Mouse (Mus musculus): ENCODE results near the gene Vps8.

Vps8 gene

GRCm38 (mm10) chr16:21404631-21405030 is 18.3 kb upstream of the Vps8 start:
- no peak for DNase-seq (ENCODE audit: low read depth, low spot score)

- DNase-seq (ENCODE audit: low read depth, low spot score), result peak; percentile 42
Measured at GRCm38 (mm10) chr16:21405224-21405969, 17.5 kb upstream of the Vps8 start.

DNA sequence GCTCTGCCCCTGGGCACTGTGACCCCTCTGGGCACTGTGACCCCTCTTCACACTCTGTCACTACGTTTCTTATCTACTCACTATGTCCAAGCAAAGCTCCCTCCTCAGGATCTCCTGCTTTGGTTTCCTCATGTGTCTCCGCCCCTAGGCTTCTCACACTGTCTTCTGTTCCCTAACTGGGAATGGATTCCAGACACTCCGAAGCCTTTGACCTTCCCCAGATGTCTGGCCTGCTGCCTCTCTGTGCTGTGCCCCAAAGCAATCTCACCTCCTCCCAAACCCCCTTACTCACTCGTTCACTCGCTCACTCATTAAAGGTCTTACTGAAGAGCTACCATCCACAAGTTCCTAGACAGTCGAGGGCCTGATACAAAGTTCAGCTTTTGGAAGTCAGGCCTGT is 16.8 kb upstream of the Vps8 start:
- DNase-seq (ENCODE audit: low read depth, low spot score), result peak; percentile 37

DNA sequence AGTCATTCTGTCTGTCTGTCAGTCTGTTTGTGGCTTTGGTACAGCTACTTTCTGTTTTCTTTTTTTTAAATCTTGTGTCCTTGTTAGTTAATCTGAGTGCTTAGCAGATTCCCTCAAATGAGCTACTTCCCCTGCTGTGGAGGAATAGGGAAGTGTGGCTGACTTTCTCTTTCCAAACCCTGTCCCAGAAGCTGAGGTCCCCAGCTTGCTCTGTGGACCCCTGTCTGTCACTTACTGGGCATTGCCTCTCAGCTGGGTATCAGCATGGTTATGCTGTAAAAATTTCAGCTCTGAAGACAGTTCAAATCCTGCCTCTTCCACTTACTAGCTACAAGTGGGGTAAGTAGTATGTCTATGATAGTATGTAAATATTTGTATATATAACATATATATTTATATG is 11.1 kb upstream of the Vps8 start:
- no peak for DNase-seq (ENCODE audit: low read depth, low spot score)

GRCm38 (mm10) chr16:21412593-21413047 is 10.3 kb upstream of the Vps8 start:
- DNase-seq (ENCODE audit: low read depth, low spot score), result peak; percentile 94

- DNase-seq (ENCODE audit: low read depth, low spot score), result no peak
Measured at GRCm38 (mm10) chr16:21413819-21414218, 9.1 kb upstream of the Vps8 start.

- DNase-seq (ENCODE audit: low read depth, low spot score), result no peak
Measured at GRCm38 (mm10) chr16:21415128-21415527, 7.8 kb upstream of the Vps8 start.

DNA sequence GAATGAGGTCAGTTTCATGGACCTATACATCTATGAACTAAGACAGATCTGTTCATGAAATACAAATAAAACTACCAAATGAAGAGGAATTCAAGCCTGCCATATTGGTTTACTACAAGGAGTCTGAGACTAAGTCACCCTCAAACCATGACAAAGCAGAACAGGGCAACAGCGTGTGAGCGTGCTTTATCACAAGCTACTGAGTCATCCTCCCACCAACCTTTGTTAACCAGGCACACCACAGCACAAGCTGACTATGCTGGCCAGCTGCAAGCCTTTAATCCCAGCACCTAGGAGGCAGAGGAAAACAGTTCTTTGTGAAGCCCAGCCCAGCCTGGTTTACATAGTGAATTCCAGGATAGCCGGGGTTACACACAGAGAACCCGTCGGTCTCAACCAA is 4.9 kb upstream of the Vps8 start:
- no peak for DNase-seq (ENCODE audit: low read depth, low spot score)

GRCm38 (mm10) chr16:21423546-21423910 is 610 bp downstream of the Vps8 start:
- peak; percentile 69 for DNase-seq (ENCODE audit: low read depth, low spot score)

- DNase-seq (ENCODE audit: low read depth, low spot score), result no peak
Measured at GRCm38 (mm10) chr16:21428131-21428530, 5.2 kb downstream of the Vps8 start.

- no peak for DNase-seq (ENCODE audit: low read depth, low spot score)
Measured at GRCm38 (mm10) chr16:21430377-21431060, 7.6 kb downstream of the Vps8 start.

DNA sequence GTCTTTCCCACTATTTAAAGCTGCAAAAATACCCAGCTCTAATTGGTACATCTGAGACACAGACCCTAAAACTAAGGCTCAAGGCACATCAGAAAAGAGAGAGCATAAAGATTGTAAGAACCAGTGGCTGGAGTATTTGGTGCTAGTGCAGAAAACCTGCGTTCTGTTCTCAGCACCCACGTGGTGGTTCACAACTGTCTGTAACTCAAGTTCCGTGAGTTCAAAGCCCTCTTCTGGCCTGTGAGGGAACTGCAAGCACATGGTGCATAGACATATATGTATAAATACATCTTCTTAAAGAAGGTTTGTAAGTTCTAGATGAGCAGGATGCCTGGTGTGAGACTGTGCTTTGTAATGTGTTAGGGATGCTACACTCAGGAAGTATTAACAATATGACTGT is 8.7 kb downstream of the Vps8 start:
- DNase-seq (ENCODE audit: low read depth, low spot score), result no peak

- no peak for DNase-seq (ENCODE audit: low read depth, low spot score)
Measured at GRCm38 (mm10) chr16:21433543-21433942, 10.6 kb downstream of the Vps8 start.

DNA sequence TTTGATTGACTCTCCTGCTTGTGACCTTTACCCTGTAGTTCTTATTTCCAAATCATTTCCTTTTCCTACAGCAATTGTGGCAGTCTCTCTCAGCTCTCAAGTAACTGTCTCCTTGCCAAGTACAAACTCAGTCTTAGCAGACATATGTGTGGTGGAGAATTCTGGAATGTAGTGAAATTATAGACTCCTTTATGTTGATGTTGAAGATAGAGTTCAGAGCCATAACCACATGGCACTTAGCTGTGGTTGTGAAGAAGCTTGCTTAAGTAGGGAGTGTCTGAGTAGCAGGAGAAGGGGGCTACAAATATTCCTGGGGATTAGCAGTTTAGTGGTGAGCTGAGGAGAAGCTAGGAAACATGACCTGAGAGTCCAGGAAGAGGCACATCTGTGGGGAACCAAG is 18.1 kb downstream of the Vps8 start:
- no peak for DNase-seq (ENCODE audit: low read depth, low spot score)

- DNase-seq (ENCODE audit: low read depth, low spot score), result peak; percentile 59
Measured at GRCm38 (mm10) chr16:21445026-21445625, 22.2 kb downstream of the Vps8 start.

DNA sequence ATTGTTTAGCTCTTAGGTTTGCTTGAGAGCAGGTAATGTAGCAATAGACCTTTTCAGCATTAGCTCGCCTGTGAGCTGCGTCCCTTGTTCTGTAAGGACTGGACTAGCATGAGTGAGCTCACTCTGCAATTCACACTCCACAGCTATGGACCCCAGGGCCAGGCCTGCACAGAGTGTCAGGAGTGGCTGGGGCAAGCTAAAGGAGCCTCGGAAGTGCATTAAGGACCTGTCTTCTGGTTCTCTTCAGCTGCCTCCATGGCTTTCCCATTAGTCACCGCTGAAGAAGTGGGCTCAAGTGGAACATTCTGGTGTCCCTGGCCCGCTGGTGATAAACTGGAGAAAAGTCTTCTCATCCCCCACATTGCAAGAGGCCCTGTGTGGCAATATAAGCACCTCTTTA is 24.5 kb downstream of the Vps8 start:
- no peak for DNase-seq (ENCODE audit: low read depth, low spot score)

DNA sequence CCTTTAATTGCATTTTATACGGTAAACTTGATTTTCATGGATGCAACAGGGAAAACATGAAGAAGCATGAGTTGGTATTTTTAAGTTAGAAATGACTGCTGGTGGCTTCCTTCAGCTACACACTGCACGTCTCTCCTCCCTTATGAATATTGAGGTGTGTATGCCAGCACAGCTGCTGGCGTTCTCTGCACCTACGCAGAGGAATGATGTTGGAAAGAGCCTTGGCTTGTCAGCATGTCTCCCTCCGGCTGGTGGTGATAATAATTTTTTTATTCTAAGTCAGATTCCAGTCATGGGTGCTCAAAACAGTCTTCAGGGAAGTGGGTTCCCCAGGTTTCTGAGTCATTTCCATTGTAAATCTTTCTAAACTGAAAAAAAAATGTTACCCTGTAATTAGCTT is 25.5 kb downstream of the Vps8 start:
- no peak for DNase-seq (ENCODE audit: low read depth, low spot score)

- DNase-seq (ENCODE audit: low read depth, low spot score), result no peak
Measured at GRCm38 (mm10) chr16:21449890-21450289, 27.0 kb downstream of the Vps8 start.

DNA sequence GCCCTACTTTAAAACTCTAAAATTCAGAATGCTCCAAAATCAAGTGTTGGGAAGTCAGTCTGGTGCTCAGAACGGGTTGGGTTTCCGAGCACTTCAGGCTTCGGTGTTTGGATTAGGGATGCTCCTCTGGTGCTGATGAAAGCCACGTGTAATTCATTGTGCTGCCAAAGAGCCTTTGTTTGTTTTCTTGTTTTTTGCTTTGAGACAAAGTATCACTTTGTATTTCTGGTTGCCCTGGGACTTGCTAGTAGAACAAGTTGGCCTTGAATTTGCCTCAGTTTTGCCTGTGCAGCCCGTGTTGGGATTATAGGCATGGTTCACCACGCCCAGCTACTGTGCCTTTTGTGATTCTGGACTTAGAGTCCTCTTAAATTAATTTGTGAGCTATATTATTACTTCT is 29.7 kb downstream of the Vps8 start:
- DNase-seq (ENCODE audit: low read depth, low spot score), result no peak

- no peak for DNase-seq (ENCODE audit: low read depth, low spot score)
Measured at GRCm38 (mm10) chr16:21457639-21458369, 34.9 kb downstream of the Vps8 start.

- no peak for DNase-seq (ENCODE audit: low read depth, low spot score)
Measured at GRCm38 (mm10) chr16:21465868-21466267, 43.0 kb downstream of the Vps8 start.

- no peak for DNase-seq (ENCODE audit: low read depth, low spot score)
Measured at GRCm38 (mm10) chr16:21470416-21470815, 47.5 kb downstream of the Vps8 start.

All from forelimb bud, embryonic 11.5 days (tissue).